16 mouse cellular contexts compared by ENCODE assay signal in the genomic region with DNA sequence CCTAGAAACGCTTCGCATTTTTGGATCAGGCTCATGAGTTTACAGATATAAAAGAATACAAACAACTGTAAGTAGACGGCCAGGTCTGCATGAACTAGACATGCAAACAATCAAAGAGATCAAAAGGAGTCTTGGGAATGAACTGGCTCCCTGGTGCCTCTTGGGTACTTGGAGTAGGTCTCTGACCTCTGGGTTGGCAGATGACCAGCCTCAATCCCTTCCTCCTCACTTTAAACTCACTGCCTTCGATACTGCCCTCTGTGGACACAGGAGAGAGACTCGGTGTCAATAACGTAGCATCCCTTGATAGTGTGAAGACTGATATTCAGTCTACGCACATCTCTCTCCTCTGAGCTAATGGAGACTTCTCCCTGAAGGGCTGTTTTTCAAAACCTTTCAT.
"Had no signal": no experiment of that assay in that cellular context is flagged by ENCODE, and none has a peak within 500 bp of the region (broad histone marks: within the 10 kb centered on the region; RNA-seq: fewer than 3 reads in every experiment).

No protein-coding gene starts in this region.

- H3K4me2 ChIP-seq: hindbrain, embryonic 15.5 days; limb, embryonic 13.5 days; liver, embryonic 11.5 days; lung, embryonic 14.5 days; midbrain, embryonic 13.5 days had no signal

- H3K36me3 ChIP-seq: hindbrain, embryonic 15.5 days; limb, embryonic 10.5 days; limb, embryonic 13.5 days; midbrain, embryonic 13.5 days had no signal

- H3K9me3 ChIP-seq: hindbrain, embryonic 15.5 days; limb, embryonic 10.5 days; limb, embryonic 13.5 days; midbrain, embryonic 13.5 days had no signal

- ATAC-seq: intestine, postnatal 0 days; liver, postnatal 0 days; lung, postnatal 0 days; midbrain, embryonic 13.5 days; midbrain, embryonic 16.5 days had no signal

- H3K27ac ChIP-seq: hindbrain, embryonic 15.5 days; left cerebral cortex, adult 2 months; limb, embryonic 10.5 days; limb, embryonic 13.5 days; liver, embryonic 14.5 days; macrophage; midbrain, embryonic 13.5 days had no signal

- H3K4me1 ChIP-seq: hindbrain, embryonic 15.5 days; midbrain, embryonic 13.5 days had no signal

- DNase-seq: layer of hippocampus, postnatal 36 days; liver, postnatal 0 days; lung, embryonic 14.5 days; thymus, adult 18-20 months; thymus, postnatal 36 days had no signal

- H3K27me3 ChIP-seq: limb, embryonic 13.5 days had no signal

- H3K4me3 ChIP-seq: hindbrain, embryonic 15.5 days; left cerebral cortex, adult 2 months; limb, embryonic 10.5 days; limb, embryonic 13.5 days; midbrain, embryonic 13.5 days had no signal

- H3K9ac ChIP-seq: hindbrain, embryonic 15.5 days; limb, embryonic 13.5 days; liver, embryonic 14.5 days; liver, postnatal 0 days; lung, embryonic 14.5 days; midbrain, embryonic 13.5 days had no signal
